Mouse (Mus musculus) cerebellum, postnatal 25 days (tissue): ENCODE measurements at regions not wholly inside any gene's neighbourhood (a gene's known extent, or its start where the extent isn't known, plus 50 kb on each side); places are given as distances from the start of the nearest gene placed in this dataset.
A peak's percentile ranks its signal among the peaks of the same experiment; 100 is the strongest.

Source experiments
- DNase-seq, 2 experiments: peaks; one replicate each; pipeline ENCODE4 v3.0.0; 2021; ENCODE audit warnings: mixed read lengths in 2 of 2

DNA sequence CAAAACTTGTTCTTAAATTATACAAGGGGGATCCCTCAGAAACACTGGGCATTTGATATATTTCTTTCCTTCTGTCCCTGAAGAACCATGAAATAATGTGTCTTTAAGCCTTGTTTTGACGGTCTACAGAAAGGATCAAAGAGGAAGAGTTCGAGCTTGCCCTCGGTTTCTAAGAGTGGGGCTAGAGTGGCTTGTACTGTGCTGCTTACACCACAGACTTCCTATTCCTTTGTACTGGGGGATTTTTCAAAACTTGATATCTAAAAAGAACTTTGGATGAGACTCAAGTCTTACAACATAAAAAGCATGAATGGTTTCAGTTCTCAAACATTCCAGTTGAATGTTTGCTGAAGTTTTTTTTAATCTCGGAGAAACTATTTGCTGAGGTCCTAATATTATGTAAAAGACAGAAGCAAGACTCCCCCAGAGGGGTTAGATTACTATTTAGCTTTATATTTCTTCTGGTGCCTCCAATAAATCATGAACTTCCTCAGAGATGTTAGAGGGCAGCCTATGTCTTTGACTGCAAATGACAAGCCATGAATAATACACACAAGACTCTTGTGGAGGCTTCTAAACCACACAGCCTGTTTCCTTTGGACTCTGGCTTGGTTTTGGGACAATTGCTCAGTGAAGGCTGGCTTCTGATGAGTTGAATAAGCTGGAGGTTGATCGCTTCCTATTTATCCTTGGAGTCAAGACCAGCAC is 352.0 kb upstream of the Smim15 start:
- no peak for DNase-seq

DNA sequence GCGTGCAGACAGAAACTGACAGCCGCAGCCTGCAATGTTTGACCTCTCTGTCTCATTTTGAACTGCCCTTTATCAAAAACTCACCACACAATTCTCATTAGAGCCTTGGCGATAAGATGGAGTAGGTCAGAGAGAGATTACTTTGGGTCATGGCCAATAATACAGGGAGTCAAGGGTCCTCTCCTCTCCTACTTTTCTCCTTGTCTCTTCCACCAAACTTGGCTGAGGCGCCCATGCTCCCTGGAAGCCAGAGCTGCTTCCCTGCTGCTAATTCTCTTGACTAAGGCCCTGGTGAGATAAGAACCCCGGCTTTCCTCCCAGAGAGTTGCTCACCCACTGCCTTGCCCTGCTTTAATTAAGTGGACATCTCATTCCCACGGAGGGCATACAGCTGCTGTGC is 355.3 kb upstream of the Smim15 start:
- DNase-seq: no peak

DNA sequence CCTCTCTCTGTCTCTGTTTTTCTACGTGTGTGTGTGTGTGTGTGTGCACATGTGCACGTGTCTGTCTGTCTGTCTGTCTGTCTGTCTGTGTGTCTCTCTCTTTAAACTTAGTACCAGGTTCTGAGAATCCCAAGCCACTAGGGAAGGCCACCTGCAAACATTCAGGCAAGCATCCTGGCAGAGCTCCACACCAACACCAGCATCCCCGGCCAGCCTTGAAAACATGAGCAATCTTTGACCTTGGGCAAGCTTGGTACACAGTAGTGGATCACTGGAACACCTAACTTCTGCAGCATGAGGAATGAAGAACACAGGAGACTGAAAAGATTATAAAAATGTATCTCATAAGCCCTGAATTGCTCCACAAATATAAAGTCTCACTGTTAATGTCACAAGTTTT is 359.0 kb upstream of the Smim15 start:
- DNase-seq: no peak

DNA sequence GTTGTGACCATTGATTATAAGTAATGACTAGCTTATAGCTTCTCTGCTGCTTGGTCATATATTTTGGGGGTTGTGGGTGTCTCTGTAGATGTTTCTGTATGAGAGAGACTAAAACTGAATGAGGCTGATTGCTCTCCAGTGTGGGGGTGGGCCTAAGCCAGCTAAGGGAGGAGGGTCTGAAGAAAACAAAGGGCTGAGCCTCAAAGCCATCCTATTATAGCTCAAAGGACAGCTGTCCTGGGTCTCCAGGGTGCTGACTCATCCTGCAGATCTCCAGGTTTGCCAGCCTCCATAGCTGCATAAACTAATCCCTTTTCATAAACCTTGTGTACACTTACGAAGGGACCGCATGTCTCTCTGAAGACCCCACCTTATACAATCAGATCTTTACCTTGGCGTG is 360.3 kb upstream of the Smim15 start:
- no peak for DNase-seq

DNA sequence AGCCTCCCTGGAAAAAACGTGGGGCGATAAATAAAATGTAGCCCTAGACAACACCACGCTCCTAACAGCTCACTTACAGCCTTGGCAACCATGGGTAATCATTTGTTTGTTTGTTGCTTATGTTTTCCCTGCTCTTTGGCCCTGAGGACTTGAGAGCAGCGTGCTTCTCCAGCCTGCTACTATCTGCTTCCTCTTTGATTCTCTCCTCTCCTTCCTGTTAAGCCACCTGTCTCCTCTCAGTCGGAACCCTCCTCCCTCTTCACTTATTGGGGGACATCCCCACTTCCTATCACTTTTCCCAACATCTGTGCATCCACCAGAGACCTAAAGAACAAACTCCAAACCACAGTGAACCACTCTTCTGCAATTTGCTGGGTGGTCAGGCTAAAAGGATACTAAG is 362.5 kb upstream of the Smim15 start:
- no peak for DNase-seq

DNA sequence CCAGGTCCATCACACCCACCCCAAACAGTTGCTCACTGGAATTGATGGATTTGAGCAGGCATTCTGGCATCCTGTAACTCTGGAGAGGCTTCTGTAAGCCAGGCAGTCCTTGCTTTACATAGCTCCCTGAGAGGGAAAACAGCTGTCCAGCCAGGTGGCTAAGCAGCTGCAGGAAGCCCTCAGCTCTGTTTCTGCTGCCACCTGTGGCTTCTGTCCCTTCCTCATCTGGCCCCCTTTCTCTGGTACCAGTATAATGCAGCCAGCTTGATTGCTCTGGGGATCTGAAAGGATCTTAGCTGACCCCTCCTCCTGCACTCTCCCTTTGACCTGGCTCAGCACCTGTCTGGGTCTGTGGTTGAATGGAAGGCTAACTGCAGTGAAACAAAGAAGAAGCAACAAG is 365.4 kb upstream of the Smim15 start:
- no peak for DNase-seq

DNA sequence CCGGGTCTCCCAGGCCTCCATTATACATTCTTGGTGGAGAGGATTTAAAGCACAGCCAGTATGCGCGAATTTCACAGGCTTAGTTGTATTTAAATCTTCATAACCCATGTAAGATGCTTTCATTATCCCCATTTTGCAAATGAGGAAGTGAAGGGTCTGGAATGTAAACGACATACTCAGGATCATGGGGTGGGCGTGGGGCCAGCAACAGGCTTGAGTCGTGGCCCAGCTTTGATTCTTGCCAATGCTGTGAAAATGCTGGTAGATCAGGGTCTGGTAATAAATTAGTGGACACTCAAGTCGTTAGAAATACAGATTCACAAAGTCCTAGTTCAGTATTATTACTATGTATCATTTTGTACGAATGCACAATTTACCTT is 367.2 kb upstream of the Smim15 start:
- peak in 1 of 2 experiments; percentile 52 for DNase-seq

DNA sequence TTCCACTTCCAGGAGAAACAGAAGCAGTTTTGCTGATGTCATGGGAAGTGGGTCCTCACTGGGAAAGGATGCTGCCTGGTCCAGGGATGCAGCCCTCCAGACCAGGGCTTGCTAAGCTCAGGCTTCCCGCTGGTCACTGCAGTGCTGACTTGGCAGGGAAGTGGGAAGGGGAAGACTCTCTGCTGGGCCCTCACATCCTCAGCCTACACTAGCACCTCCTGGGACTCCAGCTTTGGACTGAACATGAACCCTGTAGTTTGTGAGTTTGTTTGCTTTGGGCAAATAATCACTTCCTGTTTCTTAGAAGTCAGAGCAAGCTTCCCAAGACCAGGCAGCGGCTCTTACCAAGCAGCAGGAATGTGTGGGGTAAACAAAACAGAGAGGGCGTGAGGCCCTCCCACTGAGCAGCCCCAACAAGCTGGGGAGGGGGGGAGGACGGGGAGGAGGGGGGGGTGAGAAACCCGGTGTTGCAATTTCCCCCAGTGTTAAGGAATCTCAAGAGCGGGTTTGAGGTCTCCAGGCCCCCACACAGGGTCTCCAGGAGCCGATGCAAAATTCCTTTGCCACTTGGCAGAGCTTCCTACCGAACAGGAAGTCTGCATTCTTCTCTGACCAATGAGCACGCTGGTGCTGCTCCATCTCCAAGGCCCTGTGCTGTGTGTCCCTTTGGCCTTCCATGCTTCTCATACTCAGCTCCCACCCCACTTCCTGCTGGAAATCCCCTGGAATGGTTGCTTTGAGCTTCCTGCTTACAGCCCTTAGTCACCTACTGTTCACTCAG is 367.7 kb upstream of the Smim15 start:
- DNase-seq: no peak

DNA sequence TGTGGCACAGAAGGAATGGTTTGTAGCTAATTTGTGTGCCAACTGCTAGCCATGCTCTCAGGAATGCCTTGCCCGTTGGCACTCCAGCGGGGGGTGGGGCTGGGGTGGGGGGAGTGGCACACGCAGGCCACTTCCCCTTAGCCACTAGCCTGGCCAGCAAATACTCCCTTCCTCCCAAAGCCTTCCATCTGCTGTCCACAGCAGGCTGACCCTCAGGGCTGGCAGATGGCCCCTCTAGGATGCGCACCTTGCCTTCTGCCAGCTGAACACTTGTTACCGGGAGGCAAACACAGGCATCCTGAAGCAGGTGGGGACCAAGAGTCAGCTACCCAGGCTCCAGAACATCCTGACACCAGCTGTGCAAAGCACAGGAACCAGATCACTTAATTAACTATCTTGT is 372.1 kb upstream of the Smim15 start:
- peak; percentile 75 to 80 for DNase-seq

DNA sequence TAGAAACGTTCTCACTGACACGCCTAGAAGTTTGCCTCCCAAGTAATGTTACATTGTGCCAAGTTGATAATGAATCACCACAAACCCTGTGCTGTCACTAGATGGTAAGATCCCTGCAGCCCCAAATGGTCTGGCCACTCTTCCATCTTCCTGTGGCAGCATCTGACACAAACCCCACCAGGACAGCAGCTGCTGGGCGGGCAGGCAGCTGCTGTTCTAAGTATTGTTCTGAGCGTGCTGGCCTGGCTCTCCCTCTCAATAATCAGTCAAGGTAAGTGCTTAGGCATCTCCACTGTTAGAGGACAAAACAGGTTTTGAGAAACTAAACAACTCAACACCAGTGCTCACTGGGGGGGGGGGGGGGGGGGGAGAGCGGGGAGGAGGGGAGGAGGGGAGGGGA is 375.7 kb upstream of the Smim15 start:
- no peak for DNase-seq

DNA sequence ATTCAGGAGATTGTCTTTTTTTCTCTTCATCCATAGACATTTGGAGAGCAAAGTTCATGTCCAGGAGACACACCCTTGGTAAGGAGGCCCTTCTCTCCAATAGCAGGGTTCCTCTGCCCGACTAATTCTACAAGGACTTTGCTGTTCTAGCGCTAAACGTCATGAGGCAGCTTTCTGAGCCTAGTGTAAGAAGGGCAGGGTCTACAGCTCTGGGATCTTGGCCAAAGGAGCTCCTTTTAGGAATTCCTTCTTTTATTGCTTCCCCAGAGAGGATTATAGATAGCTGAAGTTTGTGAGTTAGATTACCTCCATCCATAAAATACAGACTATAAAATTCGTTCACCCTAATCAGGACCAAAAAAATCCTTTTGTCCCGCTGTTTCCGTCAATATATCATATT is 378.5 kb upstream of the Smim15 start:
- DNase-seq: no peak

DNA sequence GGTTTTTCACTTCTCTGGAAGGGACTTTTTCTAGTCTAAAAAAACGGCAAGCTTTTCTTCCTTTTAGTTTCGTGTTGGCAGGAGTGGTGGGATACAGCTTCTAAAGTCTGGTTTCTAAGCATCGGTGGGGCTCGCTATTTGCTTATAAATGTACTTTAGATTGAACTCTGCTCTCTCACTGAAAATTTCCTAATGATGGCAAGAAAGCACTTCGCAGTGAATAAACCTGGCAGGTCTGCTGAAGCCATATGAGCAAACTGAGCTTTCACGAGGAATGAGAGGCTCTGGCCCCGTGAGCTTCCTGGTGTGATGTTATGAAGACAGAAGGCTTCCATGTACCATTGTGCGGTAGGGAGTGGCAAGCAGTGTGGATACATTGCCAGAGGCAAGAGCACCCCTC is 380.0 kb upstream of the Smim15 start:
- DNase-seq: no peak

DNA sequence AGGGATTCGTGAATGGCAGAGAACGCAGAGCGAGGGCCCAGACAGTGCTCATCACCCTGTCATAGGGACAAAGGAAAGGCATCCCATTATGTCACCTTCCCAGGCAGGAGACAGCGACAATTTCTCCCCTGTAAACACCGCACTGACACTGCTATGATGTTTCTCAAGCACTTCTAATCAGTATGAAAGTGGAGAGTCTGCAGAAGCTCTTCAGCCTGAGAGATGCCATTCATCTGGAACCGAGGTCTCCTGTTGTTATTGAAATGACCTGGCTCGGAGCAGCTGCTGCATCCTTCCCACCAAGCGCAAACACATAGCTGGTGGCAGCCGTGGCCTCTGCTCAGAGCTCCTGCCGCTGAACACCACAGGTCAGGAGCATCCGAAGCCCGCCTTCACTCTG is 380.5 kb upstream of the Smim15 start:
- no peak for DNase-seq

DNA sequence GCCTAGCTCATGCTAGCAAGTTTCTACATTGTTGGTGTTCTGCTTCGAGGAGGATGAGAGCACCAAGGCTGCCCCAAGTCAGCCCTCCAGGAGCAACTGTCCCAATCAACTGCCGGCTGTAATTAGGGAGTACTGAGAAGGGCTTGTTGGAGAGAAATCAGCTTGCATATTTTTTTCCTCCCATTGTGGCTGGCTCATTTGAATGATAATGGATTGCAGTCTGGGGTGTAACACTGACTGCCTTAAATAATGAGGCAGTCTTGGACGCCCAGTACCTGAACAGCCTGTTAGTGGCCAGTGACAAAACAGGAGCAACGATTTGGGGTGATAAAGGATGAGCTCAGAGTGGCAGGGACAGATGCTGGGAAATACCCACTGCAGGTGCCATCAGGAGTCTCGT is 382.8 kb upstream of the Smim15 start:
- DNase-seq: no peak

DNA sequence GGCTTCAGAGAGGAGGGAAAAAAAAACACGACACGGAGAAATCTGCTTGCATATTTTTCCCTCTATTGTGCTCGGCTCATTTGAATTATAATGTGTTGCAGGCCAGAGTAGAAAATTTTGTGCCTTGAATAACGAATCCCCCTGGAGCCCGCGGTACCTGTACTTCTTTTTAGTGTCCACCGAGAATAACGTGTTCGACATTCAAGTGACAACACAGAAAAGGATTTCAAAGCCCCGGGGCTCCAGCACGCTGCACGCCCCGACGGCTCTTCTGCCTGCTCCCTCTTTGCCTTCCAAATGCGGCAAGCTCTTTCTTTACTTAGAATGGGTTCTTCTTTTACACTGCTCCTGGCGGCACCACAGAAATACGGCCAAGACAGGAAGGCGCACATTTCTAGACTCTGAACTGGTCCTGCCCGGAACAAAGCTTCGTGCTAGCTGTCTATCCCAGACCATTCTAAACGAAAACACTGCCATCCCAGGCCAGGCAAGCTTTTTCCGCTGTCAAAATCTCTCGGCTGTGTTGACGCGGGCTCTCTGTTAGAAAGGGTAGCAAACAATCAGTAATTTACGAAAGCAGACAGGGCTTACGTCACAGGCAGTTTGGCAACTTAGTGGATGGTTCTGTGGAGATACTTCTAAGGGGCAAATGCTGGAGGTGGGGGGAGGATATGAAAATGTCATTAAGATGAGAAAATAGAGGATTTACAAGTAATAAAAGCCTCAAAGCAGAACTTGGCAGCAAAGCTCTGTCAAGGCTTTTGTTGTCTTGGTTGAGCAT is 398.2 kb upstream of the Smim15 start:
- DNase-seq: peak; percentile 26 to 45

DNA sequence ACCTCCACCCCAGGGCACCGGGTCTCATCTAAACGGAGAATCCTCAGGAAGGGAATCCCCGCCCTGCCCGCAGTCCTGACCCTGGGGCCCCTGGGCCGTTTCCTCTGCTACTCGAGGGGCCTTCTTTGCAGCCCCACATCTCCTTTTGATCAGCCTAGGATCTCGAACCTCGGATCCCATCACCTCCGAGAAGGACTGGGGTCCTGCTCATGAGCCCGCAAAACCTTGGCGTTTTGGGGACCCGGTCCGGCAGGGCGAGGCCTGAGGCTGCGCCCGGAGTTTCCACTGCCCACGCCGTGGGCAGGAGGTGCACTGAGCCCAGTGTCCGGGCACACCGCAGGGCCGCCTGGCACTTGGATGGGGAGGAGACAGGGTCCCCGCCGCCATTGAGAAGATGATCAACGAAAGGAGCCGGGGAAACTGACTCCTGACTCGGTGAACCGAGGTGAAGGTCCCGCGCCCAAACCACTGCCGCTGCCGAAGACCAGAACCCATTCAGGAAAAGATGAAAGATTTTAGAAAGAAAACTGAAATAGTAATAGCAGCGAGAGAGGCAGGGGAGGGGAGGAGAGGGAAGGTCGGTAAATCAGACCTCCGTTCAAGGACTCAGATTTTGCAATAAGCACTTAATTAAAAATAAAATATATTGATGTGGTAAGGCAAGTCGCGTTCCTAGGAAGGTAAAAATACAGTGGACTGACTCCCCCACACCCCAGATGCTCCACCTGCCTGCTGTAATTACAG is 399.0 kb upstream of the Smim15 start:
- peak; percentile 16 to 21 for DNase-seq

DNA sequence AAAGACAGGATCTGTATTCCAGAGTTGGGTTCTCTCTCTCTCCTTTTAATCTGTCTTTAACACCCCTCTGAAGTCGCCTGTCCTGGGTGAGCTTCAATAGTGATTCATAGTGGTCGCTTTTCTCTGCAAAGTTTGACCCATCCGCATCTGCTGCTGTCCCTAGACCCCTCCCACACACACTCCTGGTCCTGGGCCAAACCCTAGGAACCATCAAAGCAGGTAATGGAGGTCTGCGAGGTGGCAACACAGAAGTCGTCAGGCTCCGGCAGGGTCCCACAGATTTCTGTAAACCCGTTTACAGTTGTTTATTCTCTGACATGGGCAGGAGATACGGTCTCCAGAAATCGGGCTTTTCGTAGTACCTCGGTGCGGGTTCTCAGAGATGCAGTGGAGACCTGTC is 399.5 kb upstream of the Smim15 start:
- DNase-seq: no peak

DNA sequence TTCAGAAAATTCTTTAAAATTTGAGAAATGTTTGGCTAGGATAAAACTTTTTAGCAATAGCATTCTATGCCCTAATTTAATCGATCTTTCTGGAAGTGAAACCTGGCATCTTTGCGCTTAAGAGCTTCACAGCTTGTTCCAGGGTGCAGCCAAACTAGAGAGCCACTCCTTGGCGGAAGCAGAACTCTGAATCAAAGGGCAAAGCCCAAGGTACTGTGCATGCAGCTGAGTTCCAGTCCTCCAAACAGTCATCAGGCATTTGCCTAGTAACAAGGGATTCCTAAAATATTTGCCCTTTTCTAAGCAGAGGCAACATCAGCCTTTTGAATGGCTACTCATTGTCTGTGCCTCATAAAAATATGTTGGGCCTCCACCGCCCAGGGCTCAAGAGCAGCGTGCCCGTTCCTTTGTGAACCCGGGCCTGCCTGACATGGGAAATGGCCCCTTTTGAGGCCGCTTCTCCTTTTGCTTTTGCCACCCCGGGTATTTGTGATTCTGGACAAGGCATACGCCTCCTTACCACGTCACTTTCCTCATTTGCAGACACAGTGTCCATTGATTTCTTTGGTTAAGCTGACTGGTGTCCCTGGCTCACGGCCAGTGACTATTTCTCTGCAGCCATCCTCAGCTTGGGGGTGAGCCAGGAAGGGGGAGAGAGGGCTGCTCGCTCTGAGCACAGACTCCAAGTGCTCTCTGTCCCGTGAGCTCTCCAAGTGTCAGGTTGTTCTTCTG is 402.2 kb upstream of the Smim15 start:
- DNase-seq: peak; percentile 27 to 61

DNA sequence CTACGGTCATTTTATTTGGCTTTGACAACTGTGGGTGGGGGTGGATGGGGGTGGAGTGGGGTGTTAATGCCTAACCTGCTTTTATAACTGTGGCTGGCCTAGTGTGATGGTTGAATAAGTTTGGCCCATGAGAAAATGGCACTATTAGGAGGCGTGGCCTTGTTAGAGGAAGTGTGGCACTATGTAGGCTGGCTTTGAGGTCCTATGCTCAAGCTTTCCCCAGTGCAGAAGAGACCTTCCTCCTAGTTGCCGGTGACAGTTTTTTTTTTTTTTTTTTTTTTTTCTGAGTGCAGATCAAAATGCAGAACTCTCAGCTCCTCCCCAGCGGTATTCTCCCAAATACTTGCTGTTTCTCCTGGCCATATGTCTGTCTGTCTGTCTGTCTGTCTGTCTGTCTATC is 404.6 kb upstream of the Smim15 start:
- DNase-seq: no peak

DNA sequence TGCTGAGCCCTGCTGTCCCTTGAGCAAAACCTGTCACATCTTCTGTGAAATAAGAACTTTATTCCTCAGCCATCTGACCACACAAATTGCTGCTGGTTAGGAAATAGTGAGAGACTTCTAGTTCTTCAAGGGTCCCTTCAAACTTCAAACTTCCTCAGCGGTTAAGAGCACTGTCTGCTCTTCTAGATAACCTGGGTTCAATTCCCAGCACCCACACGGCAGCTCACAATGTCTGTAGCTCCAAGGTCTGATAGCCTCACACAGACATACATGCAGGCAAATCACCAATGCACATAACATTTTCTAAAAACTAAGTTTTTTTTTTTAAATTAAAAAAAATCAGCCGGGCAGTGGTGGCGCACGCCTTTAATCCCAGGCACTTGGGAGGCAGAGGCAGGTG is 407.0 kb upstream of the Smim15 start:
- DNase-seq: no peak

DNA sequence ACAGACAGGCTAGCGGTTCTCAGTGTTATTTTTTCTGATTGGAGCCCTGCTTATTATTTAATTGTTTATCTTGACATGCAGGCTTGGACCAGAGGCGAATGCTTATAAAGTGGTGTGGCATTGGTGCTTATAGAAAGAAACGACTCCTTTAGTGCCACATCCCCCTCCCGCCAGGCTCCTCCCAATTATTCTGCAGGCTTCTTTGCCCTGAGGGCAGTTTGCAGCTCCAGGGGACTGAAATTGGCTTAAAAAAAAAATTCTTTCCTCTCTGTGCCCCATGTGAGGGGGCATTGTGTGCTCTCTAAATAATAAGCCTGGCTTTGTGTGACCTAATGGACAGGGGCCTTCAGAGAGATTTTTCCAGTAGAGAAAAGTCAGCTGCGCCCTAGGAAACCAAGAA is 409.1 kb upstream of the Smim15 start:
- no peak for DNase-seq

DNA sequence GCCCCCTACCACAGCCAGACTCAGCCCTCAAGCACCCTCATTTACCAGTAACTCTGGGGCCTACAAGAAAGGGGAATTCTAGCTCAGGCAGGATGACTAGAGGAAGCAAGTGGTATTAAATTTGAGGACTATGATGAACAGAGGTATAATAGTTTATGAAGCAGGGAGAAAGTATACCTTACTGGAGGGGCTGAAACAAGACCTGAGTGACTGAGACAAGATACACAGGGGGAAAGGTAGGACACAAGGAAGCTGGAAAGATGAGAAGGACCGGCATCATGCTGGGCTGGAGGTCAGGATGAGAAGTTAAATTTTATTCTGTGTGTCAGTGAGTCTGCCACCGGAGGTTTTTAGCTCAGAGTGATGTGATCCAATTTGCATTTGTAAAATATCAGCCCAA is 417.2 kb upstream of the Smim15 start:
- DNase-seq: no peak

DNA sequence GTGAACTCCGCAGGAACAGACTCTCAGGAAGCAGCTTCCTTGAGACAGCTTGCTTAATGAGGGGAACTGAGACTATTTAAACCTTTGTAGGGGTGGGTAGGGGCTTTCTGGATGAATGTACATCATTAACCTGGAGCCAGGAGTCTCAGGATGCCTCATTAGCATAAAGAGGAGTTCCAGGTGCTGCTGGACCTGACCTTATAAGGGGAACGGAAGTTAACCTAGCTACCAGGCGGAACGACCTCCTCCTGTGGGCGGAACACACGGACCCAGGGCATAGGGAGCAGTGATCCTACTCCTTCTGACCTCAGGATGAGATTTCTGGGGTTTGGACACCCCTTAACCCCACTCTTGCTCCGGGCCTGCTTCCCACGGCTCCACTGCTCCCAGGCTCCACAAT is 417.6 kb upstream of the Smim15 start:
- DNase-seq: no peak
